Comparison of ENCODE assay signal across 18 mouse cellular contexts in the genomic region with DNA sequence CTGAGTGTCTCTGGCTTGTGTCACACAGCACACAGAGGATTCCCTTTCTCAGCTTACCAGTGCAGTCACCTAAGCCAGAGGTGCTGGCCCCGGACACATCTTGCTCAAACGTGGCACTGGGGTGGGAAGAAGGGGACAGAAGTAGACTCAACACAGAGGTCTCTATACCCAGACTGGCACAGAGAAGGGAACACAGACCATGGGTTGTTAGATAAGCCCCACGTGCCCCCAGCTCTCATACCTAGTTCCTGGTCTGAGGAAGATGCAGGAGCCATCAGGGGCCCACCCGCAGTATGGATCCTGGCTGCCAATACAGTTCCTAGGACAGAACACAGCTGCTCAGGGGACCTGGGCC. TPM values are rescaled to one million over a fixed set of nuclear protein-coding genes. Genes with fewer than 3 reads are reported as not detected.
DNase-seq lines count a peak whose midpoint lies in the region; ATAC-seq and TF ChIP-seq lines count a peak whose summit lies in the region.
"Had no signal": no experiment of that assay in that cellular context is flagged by ENCODE, and none has a peak within 500 bp of the region (broad histone marks: within the 10 kb centered on the region; RNA-seq: fewer than 3 reads in every experiment).

No protein-coding gene starts in this region.

- TF ChIP-seq POLR2A in thymus, adult 2 months (IDR thresholded peaks at IDR 0.05; ENCODE audit: control insufficient read depth, extremely low read depth, insufficient read depth, low read length, poor library complexity) = no peak

- ATAC-seq in forebrain, embryonic 11.5 days (replicated peaks; ENCODE audit: low FRiP score) = 0 out of 2 replicates have a peak, but pooled peaks have one; percentile 37
- no peak; the same call in 1 of the 2 replicates for ATAC-seq in forebrain, embryonic 15.5 days (replicated peaks)
- ATAC-seq in intestine, embryonic 15.5 days = no peak
- no peak for ATAC-seq in intestine, embryonic 16.5 days
- ATAC-seq: activated CD4-positive, CD25-positive, alpha-beta regulatory T cell, adult 4 months; Patski had no signal

- no peak overlapping the region for H3K4me2 ChIP-seq in forebrain, embryonic 11.5 days (ENCODE audit: low read depth, low read length, severe bottlenecking)
- no peak overlapping the region for H3K4me2 ChIP-seq in forebrain, embryonic 15.5 days (replicated peaks)
- peak overlapping the region; percentile 93; the same call in 1 of the 2 replicates for H3K4me2 ChIP-seq in intestine, embryonic 15.5 days (replicated peaks)
- no peak overlapping the region for H3K4me2 ChIP-seq in intestine, embryonic 16.5 days (ENCODE audit: low read depth, low read length)

- intact Hi-C loops in heart, postnatal 10 days (cut with DNase I) = no loop called here

- H3K9me3 ChIP-seq in forebrain, embryonic 11.5 days (ENCODE audit: control insufficient read depth, low read length) = peaks cover 10% of the 10 kb centered on the region
- peaks cover 13% of the 10 kb centered on the region; the same call in 1 of the 2 replicates for H3K9me3 ChIP-seq in forebrain, embryonic 15.5 days
- no peaks in the 10 kb centered on the region for H3K9me3 ChIP-seq in intestine, embryonic 15.5 days
- H3K9me3 ChIP-seq in intestine, embryonic 16.5 days (ENCODE audit: control insufficient read depth, low read length) = peaks cover 12% of the 10 kb centered on the region
- H3K9me3 ChIP-seq: G1E had no signal

- peaks cover 40% of the 10 kb centered on the region for H3K27me3 ChIP-seq in forebrain, embryonic 11.5 days (ENCODE audit: control insufficient read depth, insufficient read depth, low read length)
- H3K27me3 ChIP-seq in forebrain, embryonic 15.5 days = peaks cover 40% of the 10 kb centered on the region
- H3K27me3 ChIP-seq in intestine, embryonic 15.5 days (replicated peaks) = peaks cover 44% of the 10 kb centered on the region
- peaks cover 36% of the 10 kb centered on the region for H3K27me3 ChIP-seq in intestine, embryonic 16.5 days (replicated peaks; ENCODE audit: control insufficient read depth, insufficient read depth, low read length)
- peaks cover 3% of the 10 kb centered on the region; the same call in 1 of the 2 replicates for H3K27me3 ChIP-seq in thymus, adult 2 months (ENCODE audit: control insufficient read depth, insufficient read depth, low read length)

- peaks cover 5% of the 10 kb centered on the region for H3K4me1 ChIP-seq in forebrain, embryonic 11.5 days (replicated peaks; ENCODE audit: control insufficient read depth, insufficient read depth, low read length)
- peaks cover 11% of the 10 kb centered on the region; the same call in 1 of the 2 replicates for H3K4me1 ChIP-seq in forebrain, embryonic 15.5 days
- H3K4me1 ChIP-seq in intestine, embryonic 15.5 days (replicated peaks) = peaks cover 15% of the 10 kb centered on the region
- H3K4me1 ChIP-seq in intestine, embryonic 16.5 days (ENCODE audit: control insufficient read depth, insufficient read depth, low read length) = peaks cover 10% of the 10 kb centered on the region
- H3K4me1 ChIP-seq in thymus, adult 2 months (replicated peaks; ENCODE audit: control insufficient read depth, insufficient read depth, low read length) = no peaks in the 10 kb centered on the region

- H3K4me3 ChIP-seq in forebrain, embryonic 11.5 days (ENCODE audit: low read depth, low read length) = no peak overlapping the region
- no peak overlapping the region for H3K4me3 ChIP-seq in forebrain, embryonic 15.5 days
- H3K4me3 ChIP-seq in intestine, embryonic 15.5 days (replicated peaks) = no peak overlapping the region
- H3K4me3 ChIP-seq in intestine, embryonic 16.5 days (ENCODE audit: low read length) = no peak overlapping the region
- H3K4me3 ChIP-seq in thymus, adult 2 months (ENCODE audit: control insufficient read depth, insufficient read depth, low read length) = no peak overlapping the region

- H3K36me3 ChIP-seq in forebrain, embryonic 11.5 days (ENCODE audit: control insufficient read depth, insufficient read depth, low read length) = no peaks in the 10 kb centered on the region; the same call in 1 of the 2 replicates
- H3K36me3 ChIP-seq in forebrain, embryonic 15.5 days = peaks cover 46% of the 10 kb centered on the region
- no peaks in the 10 kb centered on the region for H3K36me3 ChIP-seq in intestine, embryonic 15.5 days
- H3K36me3 ChIP-seq in intestine, embryonic 16.5 days (ENCODE audit: control insufficient read depth, insufficient read depth, low read length) = no peaks in the 10 kb centered on the region; the same call in 1 of the 2 replicates
- no peaks in the 10 kb centered on the region for H3K36me3 ChIP-seq in thymus, adult 2 months (ENCODE audit: control insufficient read depth, insufficient read depth, low read length)
- H3K36me3 ChIP-seq: embryonic facial prominence, embryonic 12.5 days had no signal

- 86% methylated on average over 4 of the region's 4 CpGs for WGBS in forebrain, embryonic 11.5 days
- 85% methylated on average over 4 of the region's 4 CpGs for WGBS in forebrain, embryonic 15.5 days
- WGBS in intestine, embryonic 15.5 days = 86% methylated on average over 4 of the region's 4 CpGs
- 85% methylated on average over 4 of the region's 4 CpGs for WGBS in intestine, embryonic 16.5 days
- 96% methylated on average over 4 of the region's 4 CpGs for WGBS in thymus, adult 2 months

- no peak for DNase-seq in forebrain, embryonic 11.5 days (ENCODE audit: low spot score)
- DNase-seq in heart, adult 11 months = peak; percentile 90
- DNase-seq in heart, postnatal 10 days = no peak
- no peak for DNase-seq in thymus, adult 2 months
- DNase-seq in thymus, postnatal 4 days = no peak
- DNase-seq: adrenal gland, adult 8-10 months; cerebellum, adult 9-10 months had no signal

- 0 out of 2 replicates have a peak, but pooled peaks have one; percentile 0 for TF ChIP-seq CTCF in thymus, adult 2 months (IDR thresholded peaks at IDR 0.05; ENCODE audit: borderline replicate concordance, control insufficient read depth, extremely low read depth, insufficient read depth, low read length, poor library complexity)

- H3K9ac ChIP-seq in forebrain, embryonic 11.5 days (ENCODE audit: low read length) = no peak overlapping the region
- H3K9ac ChIP-seq in forebrain, embryonic 15.5 days (replicated peaks) = no peak overlapping the region
- no peak overlapping the region for H3K9ac ChIP-seq in intestine, embryonic 15.5 days
- H3K9ac ChIP-seq in intestine, embryonic 16.5 days (ENCODE audit: low read depth, low read length) = no peak overlapping the region

- H3K27ac ChIP-seq in forebrain, embryonic 11.5 days (ENCODE audit: low read depth, low read length) = no peak overlapping the region
- no peak overlapping the region for H3K27ac ChIP-seq in forebrain, embryonic 15.5 days (replicated peaks)
- H3K27ac ChIP-seq in intestine, embryonic 15.5 days = no peak overlapping the region
- no peak overlapping the region for H3K27ac ChIP-seq in intestine, embryonic 16.5 days (ENCODE audit: low read length)
- no peak overlapping the region for H3K27ac ChIP-seq in thymus, adult 2 months (ENCODE audit: control insufficient read depth, insufficient read depth, low read length)
- H3K27ac ChIP-seq: embryonic facial prominence, embryonic 12.5 days; forebrain, embryonic 12.5 days had no signal

RNA-seq across cellular contexts. Expression of gene Lrg1, which starts 3.5 kb away (rescaled TPM):
- polyA plus RNA-seq in forebrain, embryonic 11.5 days (2014; fragmentation: Nextera tagmentation; extraction: Ambion mirVana) = 0.17 and 0.51 TPM in 2 replicates
- 0.13 and 0.19 TPM in 2 replicates for polyA plus RNA-seq in forebrain, embryonic 15.5 days (2015; fragmentation: Nextera tagmentation; extraction: Ambion mirVana)
- total RNA-seq in heart, postnatal 10 days (2021) = 10 to 100 TPM; 12.6 to 25.2 TPM
- 0.15 and 0.33 TPM in 2 replicates for polyA plus RNA-seq in intestine, embryonic 15.5 days (2015; fragmentation: Nextera tagmentation; extraction: Ambion mirVana)
- 0.47 and 0.57 TPM in 2 replicates for polyA plus RNA-seq in intestine, embryonic 16.5 days (2015; fragmentation: Nextera tagmentation; extraction: Ambion mirVana)
- polyA plus RNA-seq in thymus, adult 2 months (2012; rRNA removed) = 23.5 and 27.0 TPM in 2 replicates
- total RNA-seq: CH12.LX, G1E had no signal
- polyA plus RNA-seq: CD4-positive, CD25-positive, alpha-beta regulatory T cell, adult 4 months; forebrain, embryonic 16.5 days; G1E had no signal

RNA-seq across cellular contexts. Expression of gene Plin5, which starts 7.9 kb away (rescaled TPM):
- polyA plus RNA-seq in forebrain, embryonic 11.5 days (2014; fragmentation: Nextera tagmentation; extraction: Ambion mirVana) = 0.21 TPM in 1 of 2 replicates, not detected in the other
- 0.69 and 0.74 TPM in 2 replicates for polyA plus RNA-seq in forebrain, embryonic 15.5 days (2015; fragmentation: Nextera tagmentation; extraction: Ambion mirVana)
- total RNA-seq in heart, postnatal 10 days (2021) = 100 to 1,000 TPM; 126 to 166 TPM
- polyA plus RNA-seq in intestine, embryonic 15.5 days (2015; fragmentation: Nextera tagmentation; extraction: Ambion mirVana) = 0.52 and 0.85 TPM in 2 replicates
- 0.48 and 0.57 TPM in 2 replicates for polyA plus RNA-seq in intestine, embryonic 16.5 days (2015; fragmentation: Nextera tagmentation; extraction: Ambion mirVana)
- 6.2 and 11.7 TPM in 2 replicates for polyA plus RNA-seq in thymus, adult 2 months (2012; rRNA removed)
- total RNA-seq: CH12.LX, G1E had no signal
- polyA plus RNA-seq: activated CD4-positive, CD25-positive, alpha-beta regulatory T cell, adult 4 months; CD4-positive, CD25-positive, alpha-beta regulatory T cell, adult 4 months; forebrain, embryonic 12.5 days; G1E had no signal

RNA-seq across cellular contexts. Expression of gene Sema6b, which starts 14.9 kb away (rescaled TPM):
- polyA plus RNA-seq in forebrain, embryonic 11.5 days (2014; fragmentation: Nextera tagmentation; extraction: Ambion mirVana) = 1.4 and 2.5 TPM in 2 replicates
- 13.6 and 14.2 TPM in 2 replicates for polyA plus RNA-seq in forebrain, embryonic 15.5 days (2015; fragmentation: Nextera tagmentation; extraction: Ambion mirVana)
- 10 to 100 TPM; 11.3 to 13.7 TPM for total RNA-seq in heart, postnatal 10 days (2021)
- polyA plus RNA-seq in intestine, embryonic 15.5 days (2015; fragmentation: Nextera tagmentation; extraction: Ambion mirVana) = 1.4 TPM in 2 replicates
- polyA plus RNA-seq in intestine, embryonic 16.5 days (2015; fragmentation: Nextera tagmentation; extraction: Ambion mirVana) = 0.81 and 0.99 TPM in 2 replicates
- polyA plus RNA-seq in thymus, adult 2 months (2012; rRNA removed) = 3.8 and 4.9 TPM in 2 replicates
- polyA plus RNA-seq: activated CD4-positive, CD25-positive, alpha-beta regulatory T cell, adult 4 months; CD4-positive, CD25-positive, alpha-beta regulatory T cell, adult 4 months had no signal

RNA-seq across cellular contexts. Expression of gene Plin4, which starts 15.7 kb away (rescaled TPM):
- 0.07 TPM in 2 replicates for polyA plus RNA-seq in forebrain, embryonic 11.5 days (2014; fragmentation: Nextera tagmentation; extraction: Ambion mirVana)
- polyA plus RNA-seq in forebrain, embryonic 15.5 days (2015; fragmentation: Nextera tagmentation; extraction: Ambion mirVana) = 0.11 TPM in 2 replicates
- total RNA-seq in heart, postnatal 10 days (2021) = 100 to 1,000 TPM in 1 of 2 experiments, 10 to 100 TPM in 1; 80.9 to 155 TPM
- 0.03 and 0.14 TPM in 2 replicates for polyA plus RNA-seq in intestine, embryonic 15.5 days (2015; fragmentation: Nextera tagmentation; extraction: Ambion mirVana)
- 0.11 and 0.23 TPM in 2 replicates for polyA plus RNA-seq in intestine, embryonic 16.5 days (2015; fragmentation: Nextera tagmentation; extraction: Ambion mirVana)
- 16.7 and 29.0 TPM in 2 replicates for polyA plus RNA-seq in thymus, adult 2 months (2012; rRNA removed)
- polyA plus RNA-seq: CD4-positive, CD25-positive, alpha-beta regulatory T cell, adult 4 months; G1E had no signal

RNA-seq across cellular contexts. Expression of gene Tnfaip8l1, which starts 37.0 kb away (rescaled TPM):
- polyA plus RNA-seq in forebrain, embryonic 11.5 days (2014; fragmentation: Nextera tagmentation; extraction: Ambion mirVana) = 7.7 and 8.4 TPM in 2 replicates
- polyA plus RNA-seq in forebrain, embryonic 15.5 days (2015; fragmentation: Nextera tagmentation; extraction: Ambion mirVana) = 9.0 and 10.0 TPM in 2 replicates
- total RNA-seq in heart, postnatal 10 days (2021) = 1 to 10 TPM; 5.8 to 8.4 TPM
- 11.9 and 12.8 TPM in 2 replicates for polyA plus RNA-seq in intestine, embryonic 15.5 days (2015; fragmentation: Nextera tagmentation; extraction: Ambion mirVana)
- 10.6 and 12.7 TPM in 2 replicates for polyA plus RNA-seq in intestine, embryonic 16.5 days (2015; fragmentation: Nextera tagmentation; extraction: Ambion mirVana)
- polyA plus RNA-seq in thymus, adult 2 months (2012; rRNA removed) = 21.6 and 26.8 TPM in 2 replicates

Comparison
In these comparisons a context has a peak if more than half of its experiments do, and no peak if none do; other contexts are left out.
1. RNA of gene Lrg1, which starts 3.5 kb away (polyA plus RNA-seq): 23.5 to 27.0 TPM in thymus, adult 2 months; 0.47 to 0.57 TPM in intestine, embryonic 16.5 days, 0.15 to 0.33 TPM in intestine, embryonic 15.5 days, 0.13 to 0.19 TPM in forebrain, embryonic 15.5 days and 0.17 to 0.51 TPM in forebrain, embryonic 11.5 days; every median in the first group is over 10 times any median in the second.